Mouse (Mus musculus) liver, adult 2 months (tissue): Measurements from ENCODE around the gene Luzp2.

Experiments used
- CTCF ChIP-seq: fragments of 200-500 bp; IDR thresholded peaks from 2 replicates; pipeline ENCODE4 v1.5.1; 2011; ENCODE audit warnings: low read depth, low read length, control low read depth
- POLR2A ChIP-seq: fragments of 200-500 bp; IDR thresholded peaks from 2 replicates; pipeline ENCODE4 v1.6.1; 2011; ENCODE audit warnings: low read length, control low read depth; ENCODE audit not compliant: insufficient read depth; ENCODE audit errors: extremely low read depth

- TF ChIP-seq POLR2A (no peak), CTCF (no peak)
These were observed 165.1 kb downstream of the Luzp2 start for GRCm38 (mm10) chr7:55000397-55000796.
